Mouse (Mus musculus) fat pad, adult 2 months (tissue): ENCODE data around the gene Slc35f6.
"Not testable (repeated sequence)": the region's sequence is repeated elsewhere in the genome, so short reads cannot be mapped to it uniquely, and the experiment has no call there.

ENCODE experiments used
- DNase-seq: peaks from one replicate; pipeline ENCODE4 v3.0.0-alpha.2; 2011; ENCODE audit warnings: low read depth, low spot score; ENCODE audit errors: extremely low read depth

The Slc35f6 gene

GRCm38 (mm10) chr5:30700361-30701000, 52.7 kb downstream of the Slc35f6 start:
- no peak for DNase-seq

- DNase-seq = not testable (repeated sequence)
These were observed 53.6 kb downstream of the Slc35f6 start for GRCm38 (mm10) chr5:30701373-30701772.

- DNase-seq = no peak
These were observed 54.1 kb downstream of the Slc35f6 start for GRCm38 (mm10) chr5:30701866-30702265.
